Mouse (Mus musculus) thymus, postnatal 25 days (tissue): Measurements from ENCODE around the gene Hspa13.

Experiments
- DNase-seq: peaks from one replicate; pipeline ENCODE4 v3.0.0; 2022

The Hspa13 gene

DNA sequence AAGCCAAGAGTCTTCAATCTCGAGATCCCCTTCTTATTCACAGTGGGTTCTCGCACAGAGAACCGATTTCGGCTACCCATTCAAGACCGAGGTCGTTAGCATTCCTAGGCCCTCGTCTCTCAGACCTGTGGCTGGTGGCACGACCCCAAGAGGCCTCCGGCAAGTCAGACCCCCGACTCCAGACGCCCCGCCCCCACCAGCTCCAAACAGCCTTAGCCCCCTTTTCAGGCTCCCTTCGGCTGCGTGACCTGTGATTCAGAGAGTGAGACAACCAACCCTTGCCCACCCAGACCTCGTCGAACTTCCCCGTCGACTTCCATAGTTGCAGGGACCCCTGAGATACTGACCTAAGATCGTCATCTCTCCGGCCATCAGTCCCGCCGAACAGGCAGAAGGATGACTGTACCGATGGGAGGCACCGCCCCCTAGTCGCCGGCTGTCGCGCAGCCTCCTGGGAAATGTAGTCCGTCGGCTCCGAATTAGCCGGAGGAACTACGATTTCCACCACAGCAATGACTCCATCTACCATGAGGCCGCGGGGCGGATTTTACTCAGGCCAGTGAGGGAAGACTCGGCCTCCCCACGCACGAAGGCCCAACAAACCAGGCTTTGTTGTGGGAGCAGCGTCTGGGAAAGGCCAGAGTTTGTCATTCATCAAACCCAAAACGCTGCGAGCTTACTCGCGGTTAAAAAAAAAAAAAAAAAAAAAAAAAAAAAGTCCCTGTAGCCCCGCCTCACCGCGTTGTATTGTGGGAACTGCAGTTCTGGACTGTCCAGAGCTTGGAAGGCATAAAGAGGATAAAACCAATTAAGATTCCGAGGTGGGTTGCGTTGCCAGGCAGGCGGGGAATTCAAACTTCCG lies at the start of gene Hspa13:
Gene Hspa13, minus strand, starts transcription at position 717 of the 862 bp plus-strand sequence.
- DNase-seq, result peak; percentile 93

DNA sequence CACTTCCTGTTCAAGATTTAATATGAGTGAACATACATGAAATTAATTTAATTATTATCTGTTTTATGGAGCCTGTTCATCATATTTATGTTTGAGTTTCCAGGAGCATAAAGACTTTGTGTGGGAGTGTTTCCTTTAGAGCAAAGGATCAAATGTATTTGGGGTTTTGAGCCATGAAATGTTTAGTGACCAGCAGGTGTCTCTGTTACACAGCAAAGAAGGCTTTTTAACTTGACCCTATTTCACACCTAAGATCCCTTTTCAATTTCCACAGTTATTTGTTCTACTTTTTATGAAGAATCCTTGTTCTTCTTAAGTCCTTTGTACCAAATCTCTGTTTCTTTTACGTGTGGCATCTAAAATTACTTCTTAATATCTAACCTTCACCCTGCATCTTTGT lies 12.4 kb upstream of the Hspa13 start:
- no peak for DNase-seq

DNA sequence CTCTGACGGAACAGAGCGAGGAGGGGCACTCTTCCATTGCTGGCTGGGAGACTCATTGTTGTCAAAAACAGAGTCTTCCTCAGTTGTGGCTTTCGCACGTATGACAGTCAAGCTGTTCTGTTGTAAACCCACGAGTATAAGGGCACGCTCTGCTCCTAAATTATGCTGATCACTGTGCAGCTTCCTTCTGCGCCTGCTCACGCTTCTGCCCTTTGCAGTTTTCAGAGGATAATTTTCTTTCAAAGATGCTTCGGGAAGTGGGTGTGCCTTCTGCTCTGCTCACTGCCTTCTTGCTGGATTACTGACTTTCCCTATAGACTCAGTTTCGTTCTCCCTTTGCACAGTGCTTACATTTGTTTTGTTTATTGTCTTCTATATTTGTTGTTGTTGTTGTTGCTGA lies 6.3 kb upstream of the Hspa13 start:
- DNase-seq, result no peak

DNA sequence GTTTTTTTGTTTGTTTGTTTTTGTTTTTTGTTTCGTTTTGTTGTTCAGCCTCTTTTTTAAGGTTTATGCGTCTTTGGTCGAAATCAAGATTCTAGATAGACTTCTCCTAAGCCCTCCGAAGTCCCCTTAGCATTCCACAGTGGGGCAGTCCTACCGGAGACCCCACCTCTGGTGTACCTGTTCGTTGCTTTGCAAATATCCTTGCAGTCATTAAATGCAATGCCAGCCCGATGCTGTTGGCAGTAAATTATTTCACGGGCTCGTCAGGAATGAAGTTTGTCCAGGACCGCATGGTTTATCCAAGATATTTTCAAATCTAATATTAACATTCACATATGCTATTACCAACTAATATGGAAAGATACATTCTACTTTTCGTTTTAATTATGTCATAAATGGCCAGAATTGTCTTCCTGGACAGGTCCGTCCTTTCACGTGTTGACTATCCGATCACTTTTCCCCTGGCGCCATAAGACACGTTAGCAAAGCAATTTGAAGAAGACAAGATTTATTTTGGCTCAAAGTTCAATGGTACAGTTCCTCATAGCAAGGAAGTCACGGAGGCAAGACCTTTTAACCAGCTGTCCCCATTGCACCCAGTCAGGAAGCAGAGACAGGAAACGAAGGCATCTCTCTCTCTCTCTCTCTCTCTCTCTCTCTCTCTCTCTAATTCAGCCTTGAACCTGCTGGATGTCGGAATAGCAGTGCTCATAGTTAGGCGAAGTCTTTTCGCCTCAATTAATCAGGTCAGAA lies 522 bp upstream of the Hspa13 start:
- DNase-seq, result peak; percentile 38

DNA sequence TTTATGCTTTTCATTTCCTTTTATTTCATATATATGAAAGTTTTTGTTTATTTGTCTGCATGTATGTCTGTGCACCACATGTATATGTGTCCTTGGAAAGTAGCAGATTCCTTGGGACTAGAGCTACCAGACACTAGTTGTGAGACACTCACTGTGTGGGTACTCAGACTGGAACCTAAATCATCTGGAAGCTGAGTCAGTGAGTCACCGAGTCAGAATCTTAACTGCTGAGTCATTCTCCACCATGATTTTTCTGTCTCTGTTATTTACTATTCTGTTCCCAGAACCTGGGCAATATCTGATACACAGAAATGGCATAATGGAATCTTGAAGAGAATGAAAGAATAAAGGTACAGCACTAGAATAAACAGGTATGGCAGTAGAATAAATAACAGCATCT lies 14.0 kb downstream of the Hspa13 start:
- DNase-seq, result no peak

DNA sequence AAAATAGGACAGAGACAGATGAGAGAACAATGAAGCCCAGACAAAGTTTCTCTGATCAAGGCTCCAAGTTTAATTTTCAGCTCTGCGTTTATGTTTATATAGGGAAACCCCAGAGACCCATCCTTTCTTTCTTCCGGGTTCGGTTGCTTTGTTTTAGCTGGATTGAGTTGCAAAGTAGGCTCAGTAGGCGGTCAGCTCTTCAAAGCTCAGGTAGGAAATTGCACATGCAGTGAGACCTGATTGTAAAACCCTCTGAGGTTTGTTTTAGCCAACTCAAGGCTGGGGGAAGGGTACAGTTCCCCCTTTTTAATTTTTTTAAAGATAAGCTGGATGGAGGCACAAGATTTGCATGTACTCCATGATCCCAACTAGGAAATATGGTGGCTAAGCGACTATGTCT lies 16.8 kb downstream of the Hspa13 start:
- no peak for DNase-seq

DNA sequence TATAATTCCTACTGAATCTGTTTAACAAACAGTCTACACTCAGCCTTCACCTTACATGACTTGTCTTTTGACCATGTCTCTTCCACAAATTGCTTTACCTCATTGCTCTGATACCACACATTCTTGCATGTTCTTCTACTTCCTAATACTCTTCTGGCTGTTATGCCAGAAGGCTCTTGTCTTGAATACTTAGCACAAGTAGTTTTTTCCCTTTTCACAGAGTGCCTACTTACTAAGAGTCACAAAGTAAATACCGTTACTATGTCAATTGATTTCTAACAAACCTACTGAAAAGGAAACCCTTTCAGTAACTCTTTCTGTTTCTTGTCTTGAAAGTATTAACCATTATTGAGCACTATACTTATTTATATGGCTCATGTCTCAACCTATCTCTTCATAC lies 18.0 kb downstream of the Hspa13 start:
- no peak for DNase-seq

DNA sequence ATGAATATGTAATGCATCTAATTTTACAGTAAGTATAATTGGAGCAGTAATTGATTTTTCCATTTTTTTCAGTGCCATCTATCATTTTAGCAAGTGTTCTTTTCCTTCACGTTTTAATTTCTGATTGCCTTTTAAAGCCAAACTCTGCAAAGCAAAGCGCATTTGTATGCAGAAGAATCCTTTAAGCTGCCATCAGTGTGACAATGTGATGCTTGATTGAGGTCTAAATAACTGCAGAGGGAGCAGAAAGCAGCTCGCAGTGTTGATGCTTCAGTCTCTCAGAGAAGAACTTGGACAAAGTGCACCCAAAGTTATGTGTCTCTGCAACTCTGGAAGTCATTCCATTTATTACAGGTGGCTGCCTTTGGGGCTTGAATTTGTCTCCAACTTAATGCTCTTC lies 22.9 kb downstream of the Hspa13 start:
- DNase-seq, result no peak

DNA sequence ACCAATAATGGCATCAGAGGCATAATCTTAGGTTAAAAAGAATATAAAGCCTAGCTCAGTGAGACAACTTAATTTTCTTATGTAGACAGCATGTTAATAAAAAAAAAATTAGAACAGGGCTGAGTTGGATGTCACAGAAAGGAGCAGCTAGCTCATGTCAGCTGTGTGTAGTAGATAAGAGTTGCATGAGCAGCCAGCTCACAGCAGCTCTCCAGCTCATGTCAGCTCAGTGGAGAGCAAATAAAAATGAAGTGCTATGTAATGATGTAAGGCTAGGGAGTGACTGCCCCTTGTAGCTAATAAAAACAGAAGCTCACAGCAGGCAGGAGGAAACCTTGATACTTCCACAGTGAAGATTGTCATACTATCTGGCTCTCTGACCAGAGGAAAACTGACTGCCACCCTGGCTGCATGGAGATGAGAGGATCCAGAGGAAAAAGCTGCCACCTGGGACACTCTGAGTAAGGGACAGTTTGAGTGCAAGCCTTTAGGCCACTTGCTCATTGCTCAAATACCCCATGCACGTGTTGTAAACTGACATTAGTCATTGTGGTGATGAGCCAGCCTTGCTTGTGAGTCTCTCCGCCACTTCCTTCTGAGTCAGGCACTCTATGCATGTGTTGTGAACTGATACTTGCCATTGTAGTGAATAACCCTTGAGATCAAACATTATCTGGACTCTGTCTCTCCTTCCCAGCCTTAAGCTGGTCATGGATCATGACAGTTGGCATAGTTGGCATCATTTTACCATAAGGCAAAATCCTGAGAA lies 49.3 kb downstream of the Hspa13 start:
- no peak for DNase-seq

DNA sequence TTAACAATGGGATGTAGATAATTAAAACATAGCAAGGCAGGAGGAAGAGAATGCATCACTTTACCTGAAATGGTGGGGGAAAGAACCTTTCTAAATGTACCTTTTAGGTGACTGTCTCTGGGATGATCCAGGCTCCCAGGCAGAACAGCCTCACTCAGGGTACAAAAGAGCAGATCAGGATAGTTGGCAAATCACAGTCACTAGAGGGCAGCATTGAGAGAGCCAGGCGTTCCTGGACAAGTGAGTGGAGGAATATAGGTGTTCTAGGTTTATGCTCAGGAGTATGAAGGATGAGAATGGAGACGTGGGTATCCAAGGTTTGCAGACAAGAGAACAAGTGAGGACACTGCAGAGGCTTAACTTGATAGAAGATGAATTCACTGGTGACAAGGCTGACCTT lies 70.7 kb downstream of the Hspa13 start:
- peak; percentile 36 for DNase-seq
